Mouse (Mus musculus): ENCODE results near the gene Denr. TPM values are rescaled to one million over a fixed set of nuclear protein-coding genes. Genes with fewer than 3 reads are reported as not detected.

Denr gene
- total RNA-seq, 2 experiments from 2014 or later: 66.0 to 68.7 TPM

- no peak for TF ChIP-seq CTCF (IDR thresholded peaks at IDR 0.05)
Measured at GRCm38 (mm10) chr5:123914852-123915251, 7.9 kb downstream of the Denr start.

GRCm38 (mm10) chr5:123922112-123922511, 15.1 kb downstream of the Denr start:
- TF ChIP-seq CTCF (IDR thresholded peaks at IDR 0.05): no peak
- DNase-seq (ENCODE audit: extremely low spot score in 1 of 2, low spot score in 2 of 2): no peak

More at GRCm38 (mm10) chr5:123914852-123915251, 7.9 kb downstream of the Denr start:
- intact Hi-C loops (cut with DNase I): no loop called here
- H3K4me3 ChIP-seq: no peak overlapping the region
- DNase-seq (ENCODE audit: extremely low spot score in 1 of 2, low spot score in 2 of 2): no peak
- no peak overlapping the region for H3K27ac ChIP-seq

GRCm38 (mm10) chr5:123927118-123927517, 20.1 kb downstream of the Denr start, which contains the start of gene Gm43518:
TSS of gene Gm43518 (plus strand) at chr5:123927418.
- Histone ChIP-seq H3K4me3 (no peak within 1 kb of the TSS), H3K27ac (no peak within 1 kb of the TSS)
- intact Hi-C loops (cut with DNase I): no loop called here
- TF ChIP-seq CTCF (IDR thresholded peaks at IDR 0.05): no peak
- DNase-seq (ENCODE audit: extremely low spot score in 1 of 2, low spot score in 2 of 2): no peak

More at GRCm38 (mm10) chr5:123922112-123922511, 15.1 kb downstream of the Denr start:
- no peak overlapping the region for H3K4me3 ChIP-seq
- H3K27ac ChIP-seq: 0 out of 2 replicates have a peak overlapping the region, but pooled peaks have one; percentile 24
- intact Hi-C loops (cut with DNase I): no loop called here

GRCm38 (mm10) chr5:123930508-123930989, 23.6 kb downstream of the Denr start, which contains the start of gene Ccdc62:
TSS of gene Ccdc62 (plus strand) at chr5:123930679.
- H3K4me3 ChIP-seq: peak within 1 kb of the TSS; percentile 95
- no peak for TF ChIP-seq CTCF (IDR thresholded peaks at IDR 0.05)
- H3K27ac ChIP-seq: peak within 1 kb of the TSS; percentile 99
- intact Hi-C loops (cut with DNase I): no loop called here
- peak; percentile 93 to 94 for DNase-seq (ENCODE audit: extremely low spot score in 1 of 2, low spot score in 2 of 2)

- TF ChIP-seq CTCF (IDR thresholded peaks at IDR 0.05): no peak
- peak overlapping the region; percentile 99 for H3K27ac ChIP-seq
- intact Hi-C loops (cut with DNase I): no loop called here
- peak overlapping the region; percentile 95 for H3K4me3 ChIP-seq
- no peak for DNase-seq (ENCODE audit: extremely low spot score in 1 of 2, low spot score in 2 of 2)
Measured at GRCm38 (mm10) chr5:123931131-123931530, 24.2 kb downstream of the Denr start.

GRCm38 (mm10) chr5:123932927-123933326, 26.0 kb downstream of the Denr start:
- no peak overlapping the region for H3K4me3 ChIP-seq
- H3K27ac ChIP-seq: no peak overlapping the region
- no peak for DNase-seq (ENCODE audit: extremely low spot score in 1 of 2, low spot score in 2 of 2)
- peak; percentile 17; the same call in 1 of the 2 replicates for TF ChIP-seq CTCF (IDR thresholded peaks at IDR 0.05)
- intact Hi-C loops (cut with DNase I): no loop called here

- no peak overlapping the region for H3K4me3 ChIP-seq
- no peak for TF ChIP-seq CTCF (IDR thresholded peaks at IDR 0.05)
- no peak for DNase-seq (ENCODE audit: extremely low spot score in 1 of 2, low spot score in 2 of 2)
- no peak overlapping the region for H3K27ac ChIP-seq
- intact Hi-C loops (cut with DNase I): no loop called here
Measured at GRCm38 (mm10) chr5:123933556-123933955, 26.6 kb downstream of the Denr start.

GRCm38 (mm10) chr5:123933957-123934591, 27.1 kb downstream of the Denr start:
- intact Hi-C loops (cut with DNase I): no loop called here
- Histone ChIP-seq H3K27ac (no peak overlapping the region), H3K4me3 (no peak overlapping the region)
- DNase-seq (ENCODE audit: extremely low spot score in 1 of 2, low spot score in 2 of 2): no peak
- peak; percentile 45 for TF ChIP-seq CTCF (IDR thresholded peaks at IDR 0.05)

GRCm38 (mm10) chr5:123935931-123936330, 29.0 kb downstream of the Denr start:
- no peak for DNase-seq (ENCODE audit: extremely low spot score in 1 of 2, low spot score in 2 of 2)
- H3K4me3 ChIP-seq: no peak overlapping the region
- intact Hi-C loops (cut with DNase I): no loop called here
- TF ChIP-seq CTCF (IDR thresholded peaks at IDR 0.05): no peak
- H3K27ac ChIP-seq: no peak overlapping the region

GRCm38 (mm10) chr5:123938479-123938878, 31.5 kb downstream of the Denr start:
- no peak overlapping the region for H3K27ac ChIP-seq
- H3K4me3 ChIP-seq: no peak overlapping the region
- TF ChIP-seq CTCF (IDR thresholded peaks at IDR 0.05): no peak
- DNase-seq (ENCODE audit: extremely low spot score in 1 of 2, low spot score in 2 of 2): no peak
- intact Hi-C loops (cut with DNase I): no loop called here

GRCm38 (mm10) chr5:123946546-123946945, 39.6 kb downstream of the Denr start:
- intact Hi-C loops (cut with DNase I): no loop called here
- TF ChIP-seq CTCF (IDR thresholded peaks at IDR 0.05): no peak
- no peak for DNase-seq (ENCODE audit: extremely low spot score in 1 of 2, low spot score in 2 of 2)
- H3K27ac ChIP-seq: no peak overlapping the region
- H3K4me3 ChIP-seq: no peak overlapping the region

GRCm38 (mm10) chr5:123947041-123947761, 40.2 kb downstream of the Denr start:
- TF ChIP-seq CTCF (IDR thresholded peaks at IDR 0.05): peak; percentile 90

More at GRCm38 (mm10) chr5:123947041-123947761, 40.2 kb downstream of the Denr start:
- DNase-seq (ENCODE audit: extremely low spot score in 1 of 2, low spot score in 2 of 2): no peak
- H3K27ac ChIP-seq: no peak overlapping the region
- no peak overlapping the region for H3K4me3 ChIP-seq
- intact Hi-C loops (cut with DNase I): loop anchor here (1.0 kb wide), 1 partner anchor 45 kb away; no protein-coding TSS in a partner anchor

Data from left cerebral cortex, adult 2 months (tissue).